Mouse (Mus musculus) olfactory bulb, adult 2 months (tissue): ENCODE data around the gene Pole3. TPM values are rescaled to one million over a fixed set of nuclear protein-coding genes. Genes with fewer than 3 reads are reported as not detected.

Experiments used
- H3K27ac ChIP-seq: fragments of 200-500 bp; 2 replicates; pipeline ENCODE4 v1.5.1; 2012; ENCODE audit warnings: low read depth, low read length; ENCODE audit not compliant: insufficient read depth
- H3K4me1 ChIP-seq: fragments of 200-500 bp; 2 replicates; pipeline ENCODE4 v1.6.1; 2012; ENCODE audit warnings: low read length; ENCODE audit not compliant: control insufficient read depth, insufficient read depth
- H3K4me3 ChIP-seq: fragments of 200-500 bp; 2 replicates; pipeline ENCODE4 v1.5.1; 2012; ENCODE audit warnings: mild to moderate bottlenecking, low read depth, low read length, moderate library complexity; ENCODE audit not compliant: insufficient read depth
- CTCF ChIP-seq: fragments of 200-500 bp; IDR thresholded peaks from 2 replicates; pipeline ENCODE4 v1.5.1; 2012; ENCODE audit warnings: low read depth, mild to moderate bottlenecking, low read length, moderate library complexity; ENCODE audit not compliant: insufficient read depth
- POLR2A ChIP-seq: fragments of 200-500 bp; IDR thresholded peaks from 2 replicates; pipeline ENCODE4 v1.6.1; 2012; ENCODE audit warnings: mild to moderate bottlenecking, low read depth, low read length, moderate library complexity; ENCODE audit not compliant: insufficient read depth
- WGBS: fragments of 180-500 bp; shearing (Covaris S2); methylation state at CpG from one replicate; pipeline ENCODE4 v1.1.7; 2018; 5-methylcytosine and 5-hydroxymethylcytosine counted together
- polyA plus RNA-seq: library from polyadenylated mRNA; stranded (reverse); fragments of >200 nt; gene quantifications from 2 replicates; pipeline ENCODE4 v1.2.4, GENCODE M21; 2012; ENCODE audit warnings: low replicate concordance; ENCODE audit not compliant: missing spikeins, insufficient read depth, insufficient read length

Pole3 gene
- polyA plus RNA-seq, 1 experiment, result not detected

- no peak for TF ChIP-seq CTCF
- TF ChIP-seq POLR2A, result no peak
- H3K4me3 ChIP-seq, result no peak overlapping the region
- H3K27ac ChIP-seq, result no peak overlapping the region
- peaks cover 20% of the 10 kb centered on the region for H3K4me1 ChIP-seq
- 80% methylated on average over 3 of the region's 3 CpGs for WGBS
Observed at GRCm38 (mm10) chr4:62515490-62515889, 9.4 kb downstream of the Pole3 start.

- 82% methylated on average over 7 of the region's 7 CpGs for WGBS
- TF ChIP-seq POLR2A (no peak), CTCF (no peak)
- H3K4me3 ChIP-seq, result no peak overlapping the region
Observed at GRCm38 (mm10) chr4:62514995-62515394, 9.9 kb downstream of the Pole3 start.

GRCm38 (mm10) chr4:62513998-62514506, 10.8 kb downstream of the Pole3 start:
- WGBS, result 44% methylated on average over 11 of the region's 11 CpGs
- H3K4me3 ChIP-seq, result no peak overlapping the region
- peaks cover 24% of the 10 kb centered on the region for H3K4me1 ChIP-seq
- H3K27ac ChIP-seq, result no peak overlapping the region
- no peak for TF ChIP-seq CTCF
- no peak for TF ChIP-seq POLR2A

More at GRCm38 (mm10) chr4:62514995-62515394, 9.9 kb downstream of the Pole3 start:
- Histone ChIP-seq H3K27ac (no peak overlapping the region), H3K4me1 (peaks cover 20% of the 10 kb centered on the region)

GRCm38 (mm10) chr4:62509946-62510345, 14.9 kb downstream of the Pole3 start:
- TF ChIP-seq CTCF (no peak), POLR2A (no peak)
- Histone ChIP-seq H3K27ac (no peak overlapping the region), H3K4me3 (no peak overlapping the region), H3K4me1 (peaks cover 12% of the 10 kb centered on the region)
- whole genome bisulfite sequencing, result 70% methylated on average over 11 of the region's 11 CpGs

- H3K4me3 ChIP-seq, result no peak overlapping the region
- 51% methylated on average over 5 of the region's 5 CpGs for WGBS
- H3K27ac ChIP-seq, result no peak overlapping the region
- H3K4me1 ChIP-seq, result peaks cover 9% of the 10 kb centered on the region
- TF ChIP-seq CTCF (no peak), POLR2A (no peak)
Observed at GRCm38 (mm10) chr4:62508839-62509238, 16.0 kb downstream of the Pole3 start.

DNA sequence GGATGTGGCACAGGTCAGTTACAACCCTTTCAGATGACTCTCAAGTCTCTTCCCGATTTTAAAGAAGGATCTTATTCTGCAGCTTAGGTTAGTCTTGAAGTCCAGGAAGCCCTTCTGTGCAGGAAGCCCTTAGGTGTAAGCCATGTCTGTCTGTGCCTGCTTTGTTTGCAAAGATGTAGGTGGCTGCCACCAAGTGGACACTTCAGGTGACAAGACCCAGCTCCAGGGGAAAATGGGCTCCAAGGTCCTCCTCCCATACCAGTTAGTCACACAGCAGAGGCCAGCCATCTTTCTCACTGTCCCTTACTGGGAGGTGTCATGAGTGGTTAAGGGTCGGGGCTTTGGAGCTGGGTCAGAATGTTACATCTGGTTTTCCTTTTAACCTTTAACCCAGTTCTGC, 18.1 kb downstream of the Pole3 start:
- TF ChIP-seq POLR2A (no peak), CTCF (no peak)
- WGBS, result 71% methylated on average over 2 of the region's 2 CpGs
- Histone ChIP-seq H3K4me3 (no peak overlapping the region), H3K27ac (no peak overlapping the region), H3K4me1 (peaks cover 12% of the 10 kb centered on the region)

GRCm38 (mm10) chr4:62505991-62506390, 18.9 kb downstream of the Pole3 start:
- WGBS, result 82% methylated on average over 3 of the region's 3 CpGs
- Histone ChIP-seq H3K4me1 (peaks cover 16% of the 10 kb centered on the region), H3K27ac (no peak overlapping the region), H3K4me3 (no peak overlapping the region)
- TF ChIP-seq POLR2A (no peak), CTCF (no peak)

DNA sequence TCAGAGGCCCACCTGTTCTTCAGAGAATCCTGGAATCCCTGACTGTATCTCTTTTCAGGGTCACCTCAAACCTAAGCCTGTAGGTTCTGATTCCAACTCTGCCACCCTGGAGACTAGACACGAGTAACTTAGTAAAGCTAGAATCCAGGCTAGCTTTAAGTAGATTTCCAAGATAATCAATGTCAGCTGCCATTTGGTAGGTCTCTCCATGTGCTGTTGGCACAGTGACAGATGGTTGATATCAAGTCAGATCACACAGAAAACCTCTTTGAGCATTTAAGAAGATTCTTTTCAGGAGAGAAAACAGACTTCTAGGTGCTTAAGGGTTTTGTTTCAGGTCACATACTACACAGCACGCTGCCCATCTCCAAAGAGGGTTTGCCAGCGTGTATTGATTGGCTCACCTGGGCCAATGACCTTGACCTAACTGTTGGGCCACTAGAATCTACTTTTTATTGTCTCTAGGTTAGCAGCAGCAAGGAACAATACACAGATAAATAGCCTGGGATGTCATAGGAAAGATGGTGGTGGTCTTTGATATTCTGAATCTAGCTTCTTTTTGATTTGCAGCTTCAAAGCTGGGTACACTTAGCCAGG, 21.4 kb downstream of the Pole3 start, which contains the start of gene Hdhd3:
Gene Hdhd3, minus strand, starts transcription at position 94 of the 597 bp plus-strand sequence.
- peak within 1 kb of the TSS; percentile 94 for H3K27ac ChIP-seq
- peaks cover 8% of the 10 kb centered on the region; the same call in 1 of the 2 replicates for H3K4me1 ChIP-seq
- TF ChIP-seq POLR2A (no peak), CTCF (no peak)
- H3K4me3 ChIP-seq, result peak within 1 kb of the TSS; percentile 99
- 77% methylated on average over 3 of the region's 3 CpGs for WGBS

DNA sequence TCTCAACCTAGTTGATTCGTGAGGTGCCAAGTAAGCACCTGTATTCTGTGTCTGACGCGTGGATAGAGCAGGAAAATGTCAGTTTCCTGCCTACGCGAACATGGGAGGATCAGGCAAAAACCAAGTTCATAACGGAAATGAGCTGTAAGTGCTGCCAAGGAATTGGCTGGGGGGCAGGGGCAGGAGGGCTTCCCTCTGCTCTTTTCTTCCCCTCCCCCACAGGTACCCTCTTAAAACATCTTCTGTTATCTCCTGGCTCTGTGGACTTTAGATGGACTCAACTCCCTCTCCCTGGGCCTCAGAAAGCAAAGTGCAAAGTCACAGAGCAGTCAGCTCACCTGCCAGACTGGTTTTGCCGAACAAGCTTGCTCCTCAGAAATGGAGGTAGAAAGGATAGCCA, 21.9 kb downstream of the Pole3 start:
- TF ChIP-seq CTCF (no peak), POLR2A (no peak)
- peaks cover 8% of the 10 kb centered on the region; the same call in 1 of the 2 replicates for H3K4me1 ChIP-seq
- no peak overlapping the region for H3K4me3 ChIP-seq
- WGBS, result 83% methylated on average over 7 of the region's 7 CpGs
- H3K27ac ChIP-seq, result no peak overlapping the region
